Mouse (Mus musculus) CH12.LX (cell line): ENCODE measurements at regions not wholly inside any gene's neighbourhood (a gene's known extent, or its start where the extent isn't known, plus 50 kb on each side); places are given as distances from the start of the nearest gene placed in this dataset.

Source experiments
- DNase-seq: peaks from one replicate; pipeline ENCODE4 v3.0.0-alpha.2; 2013; ENCODE audit errors: extremely low read depth
- H3K27ac ChIP-seq: 2 replicates; pipeline ENCODE4 v1.5.1; 2012; ENCODE audit warnings: low read depth, mild to moderate bottlenecking, control low read depth, moderate library complexity; ENCODE audit not compliant: insufficient read depth
- H3K27me3 ChIP-seq: replicated peaks from 2 replicates; pipeline ENCODE3; 2012; ENCODE audit warnings: inconsistent platforms
- H3K36me3 ChIP-seq, 2 experiments: replicated peaks in 1 of 2; 2 replicates each; pipeline versions ENCODE3 to v1.6.1; 2012; ENCODE audit warnings: inconsistent platforms in 1 of 2, low read length in 1 of 2, mild to moderate bottlenecking in 1 of 2, mixed read lengths in 1 of 2, moderate library complexity in 1 of 2; ENCODE audit not compliant: control insufficient read depth in 1 of 2, insufficient read depth in 1 of 2
- H3K4me1 ChIP-seq, 2 experiments: 2 replicates each; pipeline ENCODE4 v1.6.1; 2012; ENCODE audit warnings: inconsistent platforms in 1 of 2, moderate library complexity in 1 of 2; ENCODE audit not compliant: insufficient read depth in 2 of 2, control insufficient read depth in 1 of 2
- H3K4me2 ChIP-seq: 2 replicates; pipeline ENCODE4 v1.6.1; 2012; ENCODE audit warnings: low read depth, mild to moderate bottlenecking, control low read depth; ENCODE audit not compliant: poor library complexity, insufficient read depth, severe bottlenecking
- H3K4me3 ChIP-seq, 3 experiments: fragments of 150-350 bp in 1 of 3; sonication (generic) in 1 of 3; replicated peaks in 1 of 3; 2 replicates each; pipeline versions ENCODE3 to v1.5.1; 2011 to 2012; ENCODE audit warnings: low read depth in 2 of 3, low read length in 2 of 3, mild to moderate bottlenecking in 2 of 3, moderate library complexity in 2 of 3, control low read depth in 1 of 3, improper control_type of control experiment in 1 of 3, inconsistent platforms in 1 of 3, mixed read lengths in 1 of 3; ENCODE audit not compliant: poor library complexity in 1 of 3
- H3K79me2 ChIP-seq: replicated peaks from 2 replicates; pipeline ENCODE4 v1.6.1; 2012; ENCODE audit warnings: mild to moderate bottlenecking, moderate library complexity; ENCODE audit not compliant: control insufficient read depth, poor library complexity, insufficient read depth, severe bottlenecking; ENCODE audit errors: extremely low read depth
- H3K9ac ChIP-seq: 2 replicates; pipeline ENCODE4 v1.6.1; 2012; ENCODE audit warnings: low read depth, mild to moderate bottlenecking, control low read depth, moderate library complexity; ENCODE audit not compliant: insufficient read depth
- H3K9me3 ChIP-seq: replicated peaks from 2 replicates; pipeline ENCODE3; 2012; ENCODE audit warnings: low read length, inconsistent platforms, mixed read lengths
- CTCF ChIP-seq, 2 experiments: IDR thresholded peaks in 1 of 2; conservative IDR thresholded peaks in 1 of 2; 2 replicates each; pipeline ENCODE4 v1.5.1; 2011 to 2012; ENCODE audit warnings: low read depth in 2 of 2, low read length in 2 of 2, improper control_type of control experiment in 1 of 2, inconsistent platforms in 1 of 2, mild to moderate bottlenecking in 1 of 2, moderate library complexity in 1 of 2
- ELF1 ChIP-seq: IDR thresholded peaks from 2 replicates; pipeline ENCODE4 v1.6.1; 2014; ENCODE audit warnings: low read depth, mild to moderate bottlenecking, inconsistent platforms, low read length, improper control_type of control experiment
- EP300 ChIP-seq: IDR thresholded peaks from 2 replicates; pipeline ENCODE4 v1.6.1; 2011; ENCODE audit warnings: low read length, improper control_type of control experiment
- ETS1 ChIP-seq: conservative IDR thresholded peaks from 2 replicates; pipeline ENCODE4 v1.6.1; 2012; ENCODE audit warnings: low read depth, mild to moderate bottlenecking, inconsistent platforms, low read length, improper control_type of control experiment, moderate library complexity
- GABPA ChIP-seq: IDR thresholded peaks from 2 replicates; pipeline ENCODE4 v1.6.1; 2012; ENCODE audit warnings: low read depth, low read length, improper control_type of control experiment, inconsistent platforms; ENCODE audit not compliant: insufficient replicate concordance
- IRF4 ChIP-seq: IDR thresholded peaks from 2 replicates; pipeline ENCODE4 v1.6.1; 2014; ENCODE audit warnings: low read depth, mild to moderate bottlenecking, inconsistent platforms, low read length, improper control_type of control experiment
- JUND ChIP-seq: conservative IDR thresholded peaks from 2 replicates; pipeline ENCODE4 v1.6.1; 2011; ENCODE audit warnings: low read depth, low read length, improper control_type of control experiment
- KAT2A ChIP-seq: IDR thresholded peaks from 2 replicates; pipeline ENCODE4 v1.6.1; 2012; ENCODE audit warnings: low read length, improper control_type of control experiment, inconsistent platforms; ENCODE audit not compliant: insufficient replicate concordance
- MAFK ChIP-seq: IDR thresholded peaks from 2 replicates; pipeline ENCODE4 v1.6.1; 2011; ENCODE audit warnings: low read length, improper control_type of control experiment; ENCODE audit not compliant: insufficient replicate concordance
- MAZ ChIP-seq: IDR thresholded peaks from 2 replicates; pipeline ENCODE4 v1.6.1; 2012; ENCODE audit warnings: low read depth, mild to moderate bottlenecking, inconsistent platforms, low read length, improper control_type of control experiment, moderate library complexity
- PAX5 ChIP-seq: IDR thresholded peaks from 2 replicates; pipeline ENCODE4 v1.6.1; 2012; ENCODE audit warnings: low read length, inconsistent platforms, mixed read lengths
- RAD21 ChIP-seq: IDR thresholded peaks from 2 replicates; pipeline ENCODE4 v1.6.1; 2011; ENCODE audit warnings: low read depth, mild to moderate bottlenecking, low read length, improper control_type of control experiment, moderate library complexity
- RCOR1 ChIP-seq: conservative IDR thresholded peaks from 2 replicates; pipeline ENCODE4 v1.6.1; 2012; ENCODE audit warnings: low read depth, mild to moderate bottlenecking, inconsistent platforms, low read length, improper control_type of control experiment
- SIN3A ChIP-seq: IDR thresholded peaks from 2 replicates; pipeline ENCODE4 v1.6.1; 2012; ENCODE audit warnings: low read length, improper control_type of control experiment, inconsistent platforms
- UBTF ChIP-seq: IDR thresholded peaks from 2 replicates; pipeline ENCODE4 v1.6.1; 2012; ENCODE audit warnings: low read depth, mild to moderate bottlenecking, inconsistent platforms, low read length, improper control_type of control experiment, moderate library complexity
- USF1 ChIP-seq: IDR thresholded peaks from 2 replicates; pipeline ENCODE4 v1.6.1; 2014; ENCODE audit warnings: low read depth, mild to moderate bottlenecking, inconsistent platforms, low read length, improper control_type of control experiment
- USF2 ChIP-seq: conservative IDR thresholded peaks from 2 replicates; pipeline ENCODE4 v1.6.1; 2011; ENCODE audit warnings: low read depth, low read length, improper control_type of control experiment
- ZKSCAN1 ChIP-seq: IDR thresholded peaks from 2 replicates; pipeline ENCODE4 v1.6.1; 2012; ENCODE audit warnings: low read depth, inconsistent platforms, low read length, improper control_type of control experiment, borderline replicate concordance
- dilution Hi-C: fragments of 300-500 bp; cut with MboI; formaldehyde crosslinking; loops from 2 replicates; pipeline ENCODE4 v1.14.3; 2020; ENCODE audit warnings: low sequenced_read_pairs; ENCODE audit not compliant: extremely low pct_unique_long_range_greater_than_20kb, extremely low pct_ligation_motif_present
- in situ Hi-C: fragments of 300-500 bp; cut with MboI; formaldehyde crosslinking; loops from 3 replicates; pipeline ENCODE4 v1.14.3; 2019; ENCODE audit warnings: low sequenced_read_pairs, low pct_ligation_motif_present, low pct_unique_long_range_greater_than_20kb, mixed read lengths

GRCm38 (mm10) chr13:97384091-97384777 is 143.3 kb downstream of the Enc1 start:
- H3K27me3 ChIP-seq = no peaks in the 10 kb centered on the region
- no peaks in the 10 kb centered on the region for H3K79me2 ChIP-seq
- H3K9me3 ChIP-seq = peaks cover 29% of the 10 kb centered on the region
- dilution Hi-C loops (no loop called here), in situ Hi-C loops (no loop called here)
- no peaks in the 10 kb centered on the region for H3K4me1 ChIP-seq
- H3K27ac ChIP-seq = no peak overlapping the region
- H3K4me2 ChIP-seq = no peak overlapping the region
- no peak overlapping the region for H3K9ac ChIP-seq
- H3K4me3 ChIP-seq = no peak overlapping the region
- no peaks in the 10 kb centered on the region for H3K36me3 ChIP-seq
- no peak for DNase-seq
- TF ChIP-seq MAZ = no peak
- TF ChIP-seq, all 38 proteins: peak for 0

GRCm38 (mm10) chr13:97383351-97383750 is 142.4 kb downstream of the Enc1 start:
- no peak overlapping the region for H3K9ac ChIP-seq
- TF ChIP-seq CTCF (conservative IDR thresholded peaks at IDR 0.05 in 1 of 2, IDR thresholded peaks at IDR 0.05 in 1 of 2; ENCODE audit: low read depth in 2 of 2, low read length in 2 of 2) = no peak
- no peak for TF ChIP-seq RAD21
- no peak for TF ChIP-seq ELF1
- no peak for TF ChIP-seq USF2
- TF ChIP-seq ETS1 = no peak
- TF ChIP-seq JUND = no peak
- TF ChIP-seq ZKSCAN1 = no peak
- no peak for TF ChIP-seq MAFK
- TF ChIP-seq IRF4 = no peak
- no peak for TF ChIP-seq USF1
- no peak for TF ChIP-seq RCOR1
- no peak for TF ChIP-seq KAT2A
- TF ChIP-seq GABPA = no peak
- TF ChIP-seq PAX5 = no peak
- no peak for TF ChIP-seq SIN3A
- TF ChIP-seq UBTF = no peak
- no peak for TF ChIP-seq EP300
- TF ChIP-seq, all 38 proteins: peak for 0
- DNase-seq = no peak
- H3K4me1 ChIP-seq = no peaks in the 10 kb centered on the region
- no peaks in the 10 kb centered on the region for H3K36me3 ChIP-seq
- dilution Hi-C loops (no loop called here), in situ Hi-C loops (no loop called here)
- no peaks in the 10 kb centered on the region for H3K27me3 ChIP-seq
- H3K9me3 ChIP-seq = peaks cover 29% of the 10 kb centered on the region
- H3K4me3 ChIP-seq = no peak overlapping the region
- no peak overlapping the region for H3K27ac ChIP-seq
- no peaks in the 10 kb centered on the region for H3K79me2 ChIP-seq
- H3K4me2 ChIP-seq = no peak overlapping the region
